Mouse (Mus musculus): ENCODE measurements at regions not wholly inside any gene's neighbourhood (a gene's known extent, or its start where the extent isn't known, plus 50 kb on each side); places are given as distances from the start of the nearest gene placed in this dataset.

GRCm38 (mm10) chr13:111939534-111940115 lies 130.8 kb upstream of the Map3k1 start:
- DNase-seq (ENCODE audit: low read depth, low spot score) = no peak

- no peak for DNase-seq (ENCODE audit: low read depth, low spot score)
Measured at GRCm38 (mm10) chr13:111940275-111940674, 131.5 kb upstream of the Map3k1 start.

- no peak for DNase-seq (ENCODE audit: low read depth, low spot score)
Measured at GRCm38 (mm10) chr13:111940796-111941513, 132.2 kb upstream of the Map3k1 start.

- DNase-seq (ENCODE audit: low read depth, low spot score) = no peak
Measured at GRCm38 (mm10) chr13:111941946-111942345, 133.2 kb upstream of the Map3k1 start.

- DNase-seq (ENCODE audit: low read depth, low spot score) = no peak
Measured at GRCm38 (mm10) chr13:111943392-111944088, 134.7 kb upstream of the Map3k1 start.

GRCm38 (mm10) chr13:111944089-111944406 lies 135.3 kb upstream of the Map3k1 start:
- no peak for DNase-seq (ENCODE audit: low read depth, low spot score)

GRCm38 (mm10) chr13:111946271-111946670 lies 137.5 kb upstream of the Map3k1 start:
- no peak for DNase-seq (ENCODE audit: low read depth, low spot score)

GRCm38 (mm10) chr13:111946811-111947210 lies 138.0 kb upstream of the Map3k1 start:
- DNase-seq (ENCODE audit: low read depth, low spot score) = no peak

GRCm38 (mm10) chr13:111948395-111948794 lies 139.6 kb upstream of the Map3k1 start:
- DNase-seq (ENCODE audit: low read depth, low spot score) = no peak

- no peak for DNase-seq (ENCODE audit: low read depth, low spot score)
Measured at GRCm38 (mm10) chr13:111950042-111950441, 141.2 kb upstream of the Map3k1 start.

GRCm38 (mm10) chr13:111953860-111954519 lies 145.2 kb upstream of the Map3k1 start:
- DNase-seq (ENCODE audit: low read depth, low spot score) = no peak

- DNase-seq (ENCODE audit: low read depth, low spot score) = no peak
Measured at GRCm38 (mm10) chr13:111954520-111954884, 145.7 kb upstream of the Map3k1 start.

GRCm38 (mm10) chr13:111957118-111957517 lies 148.3 kb upstream of the Map3k1 start:
- DNase-seq (ENCODE audit: low read depth, low spot score) = no peak

GRCm38 (mm10) chr13:111957674-111958273 lies 149.0 kb upstream of the Map3k1 start:
- DNase-seq (ENCODE audit: low read depth, low spot score) = no peak

GRCm38 (mm10) chr13:111958421-111958820 lies 149.6 kb upstream of the Map3k1 start:
- DNase-seq (ENCODE audit: low read depth, low spot score) = no peak

GRCm38 (mm10) chr13:111960036-111960435 lies 151.2 kb upstream of the Map3k1 start:
- DNase-seq (ENCODE audit: low read depth, low spot score) = no peak

- DNase-seq (ENCODE audit: low read depth, low spot score) = no peak
Measured at GRCm38 (mm10) chr13:111961423-111961822, 152.6 kb upstream of the Map3k1 start.

GRCm38 (mm10) chr13:111962155-111962554 lies 153.4 kb upstream of the Map3k1 start:
- DNase-seq (ENCODE audit: low read depth, low spot score) = no peak

GRCm38 (mm10) chr13:111966113-111966512 lies 157.3 kb upstream of the Map3k1 start:
- DNase-seq (ENCODE audit: low read depth, low spot score) = no peak

GRCm38 (mm10) chr13:111966627-111967026 lies 157.8 kb upstream of the Map3k1 start:
- no peak for DNase-seq (ENCODE audit: low read depth, low spot score)

GRCm38 (mm10) chr13:111968197-111968596 lies 159.4 kb upstream of the Map3k1 start:
- no peak for DNase-seq (ENCODE audit: low read depth, low spot score)

- no peak for DNase-seq (ENCODE audit: low read depth, low spot score)
Measured at GRCm38 (mm10) chr13:111974282-111974681, 165.5 kb upstream of the Map3k1 start.

Measured in embryo, embryonic 11.5 days (tissue).